Mouse (Mus musculus) cerebellum, adult 9-10 months (tissue): Measurements from ENCODE around the gene Rpgrip1l.

Experiments
- DNase-seq: peaks from one replicate; pipeline ENCODE4 v3.0.0; 2022

Rpgrip1l gene

DNA sequence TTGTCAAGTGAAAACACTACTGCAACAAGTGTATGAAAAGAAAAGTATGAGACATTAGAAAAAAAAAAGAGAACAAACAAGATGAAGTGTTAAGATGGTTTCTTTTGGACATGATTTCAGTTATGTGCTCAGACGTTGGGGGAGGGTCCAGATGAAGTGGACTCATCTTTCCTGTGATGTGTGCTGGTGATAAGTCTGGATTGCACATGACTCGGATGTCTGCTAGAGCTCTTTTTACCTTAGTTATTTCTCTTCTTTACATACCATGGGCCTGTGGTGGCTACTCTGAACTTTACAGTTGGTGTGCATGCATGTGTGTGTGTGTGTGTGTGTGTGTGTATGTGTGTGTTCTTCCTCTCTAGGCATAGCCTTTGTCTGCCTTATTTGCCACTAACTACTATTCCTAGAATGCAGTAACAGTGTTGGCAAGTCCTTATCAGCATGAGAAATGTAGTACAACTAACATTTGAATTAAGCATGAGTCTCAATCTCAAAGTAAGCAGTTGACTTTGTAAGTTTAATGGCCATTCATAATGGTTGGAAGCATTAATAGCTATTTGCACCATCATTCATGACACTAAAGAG, 43.6 kb downstream of the Rpgrip1l start:
- no peak for DNase-seq

DNA sequence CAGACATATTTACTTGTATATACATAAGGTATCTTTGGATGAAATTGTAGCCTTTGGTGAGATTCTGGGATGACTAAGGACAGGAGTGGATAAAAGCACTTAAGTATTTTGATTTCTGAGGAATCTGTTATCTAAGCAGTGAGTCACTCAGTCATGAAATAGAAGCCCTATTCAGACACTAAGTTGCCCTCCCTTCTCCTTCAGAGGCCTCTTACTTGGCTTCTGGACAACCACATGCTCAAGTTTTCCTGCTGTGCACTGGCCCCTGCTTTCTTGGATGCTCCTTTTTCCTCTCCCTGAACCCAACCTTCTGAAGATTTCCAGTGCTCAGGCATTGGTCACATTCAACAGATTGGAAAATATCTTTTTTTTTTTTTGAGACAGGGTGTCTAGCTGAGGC, 48.5 kb downstream of the Rpgrip1l start:
- no peak for DNase-seq

DNA sequence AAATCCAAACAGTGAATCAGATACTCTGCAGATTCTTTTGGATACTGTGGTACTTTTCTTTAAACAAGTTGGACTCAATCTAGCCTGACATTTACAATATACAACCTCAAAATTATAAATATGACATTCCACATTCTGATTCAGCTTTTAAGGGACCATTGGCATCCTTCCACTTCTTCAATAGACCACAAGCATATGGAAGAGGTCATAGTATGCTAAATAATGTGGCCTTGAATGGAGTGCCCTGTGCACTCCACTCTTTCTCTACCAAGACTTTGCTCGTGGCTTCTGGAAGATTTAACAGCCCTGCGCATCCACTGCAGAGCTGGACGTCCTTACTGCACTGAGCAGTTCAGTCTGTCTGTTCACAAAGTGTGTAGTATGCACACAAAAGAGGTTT, 49.1 kb downstream of the Rpgrip1l start:
- DNase-seq: no peak

- no peak for DNase-seq
These were observed 51.5 kb downstream of the Rpgrip1l start for GRCm38 (mm10) chr8:91261598-91261997.

DNA sequence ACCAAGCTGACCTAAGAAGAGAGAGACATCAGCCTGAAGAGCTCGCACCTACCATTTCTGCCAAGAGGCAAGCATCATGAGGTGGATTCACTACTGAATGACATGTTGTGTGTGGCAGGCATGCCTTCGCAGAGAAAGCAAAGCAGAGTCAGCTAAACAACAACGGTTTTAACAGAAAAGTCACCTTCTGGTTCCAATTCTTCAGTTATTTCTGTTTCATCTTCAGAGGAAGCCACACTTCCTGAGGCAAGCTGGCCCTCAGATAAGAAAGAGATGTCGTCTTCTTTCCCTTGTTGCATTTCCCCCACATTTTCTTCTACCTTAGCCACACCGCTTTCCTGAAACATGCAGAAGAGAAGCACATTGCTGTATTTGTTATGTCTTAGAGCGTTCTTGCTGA, 62.1 kb downstream of the Rpgrip1l start:
- no peak for DNase-seq

DNA sequence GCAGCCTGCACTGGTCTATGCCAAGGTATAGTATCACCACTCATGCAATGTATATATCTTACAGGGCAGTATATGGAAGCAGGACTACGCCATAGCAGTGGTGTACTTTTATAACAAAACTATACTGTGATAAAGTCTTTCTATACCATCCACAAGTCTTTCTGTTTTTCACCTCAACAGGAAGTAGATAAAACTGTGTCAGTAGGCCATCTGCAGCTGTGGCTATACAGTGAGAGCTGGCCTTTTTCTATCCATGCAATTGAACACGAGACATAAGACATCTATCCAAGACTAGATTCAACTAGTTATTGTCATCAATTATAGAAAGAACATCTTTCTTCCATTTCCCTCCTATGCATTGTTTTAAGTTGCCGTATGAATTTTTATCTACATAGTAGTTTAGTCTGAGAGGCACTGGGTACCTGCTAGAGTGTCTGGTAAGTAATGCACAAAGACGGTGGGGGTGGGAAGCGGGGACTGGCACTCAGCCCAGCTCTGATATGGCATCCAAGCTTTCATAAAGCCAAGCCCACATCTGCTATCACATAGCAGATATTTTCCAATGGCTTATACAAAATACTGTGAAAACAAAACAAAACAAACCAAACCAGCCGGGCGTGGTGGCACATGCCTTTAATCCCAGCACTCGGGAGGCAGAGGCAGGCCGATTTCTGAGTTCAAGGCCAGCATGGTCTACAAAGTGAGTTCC, 63.1 kb downstream of the Rpgrip1l start:
- DNase-seq: no peak

- DNase-seq: no peak
These were observed 67.1 kb downstream of the Rpgrip1l start for GRCm38 (mm10) chr8:91245821-91246454.

DNA sequence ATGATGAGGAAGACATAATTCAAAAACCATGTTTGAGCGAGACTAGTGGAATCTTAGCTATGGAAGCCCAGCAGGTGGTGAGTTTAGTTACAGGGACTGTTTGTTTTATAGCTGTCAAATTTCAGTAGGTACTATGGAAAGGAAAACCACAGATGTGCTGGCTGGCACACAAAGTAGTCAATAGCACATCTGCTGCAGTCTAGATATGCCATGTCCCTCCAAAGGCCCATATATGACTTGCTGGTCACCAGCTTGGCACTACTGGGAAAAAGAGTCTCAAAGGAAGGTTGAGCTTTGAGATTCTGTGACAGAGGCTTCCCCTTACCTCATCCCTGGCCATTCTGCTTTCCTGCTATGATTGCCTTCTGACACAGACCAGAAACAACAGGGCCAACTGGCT, 70.3 kb downstream of the Rpgrip1l start:
- DNase-seq: no peak

- DNase-seq: no peak
These were observed 71.1 kb downstream of the Rpgrip1l start for GRCm38 (mm10) chr8:91241873-91242519.

DNA sequence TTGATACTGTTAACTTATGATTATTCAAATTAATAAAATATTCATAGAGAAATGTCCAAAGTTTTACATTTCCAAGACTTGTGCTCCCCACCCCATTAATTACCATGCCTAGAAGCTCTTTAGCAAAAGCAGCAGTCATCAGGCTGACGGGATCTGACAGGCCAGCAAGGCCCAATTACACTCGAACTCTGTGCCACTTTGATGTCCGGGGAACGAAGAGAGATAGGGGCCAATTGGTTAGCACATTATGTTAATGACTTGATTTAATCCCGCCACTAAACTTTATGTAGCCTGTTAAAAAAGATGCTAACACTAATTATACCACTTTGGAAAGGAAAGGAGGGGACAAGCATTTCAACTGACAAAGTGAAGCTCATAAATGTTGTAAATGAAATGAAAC, 71.7 kb downstream of the Rpgrip1l start:
- no peak for DNase-seq

DNA sequence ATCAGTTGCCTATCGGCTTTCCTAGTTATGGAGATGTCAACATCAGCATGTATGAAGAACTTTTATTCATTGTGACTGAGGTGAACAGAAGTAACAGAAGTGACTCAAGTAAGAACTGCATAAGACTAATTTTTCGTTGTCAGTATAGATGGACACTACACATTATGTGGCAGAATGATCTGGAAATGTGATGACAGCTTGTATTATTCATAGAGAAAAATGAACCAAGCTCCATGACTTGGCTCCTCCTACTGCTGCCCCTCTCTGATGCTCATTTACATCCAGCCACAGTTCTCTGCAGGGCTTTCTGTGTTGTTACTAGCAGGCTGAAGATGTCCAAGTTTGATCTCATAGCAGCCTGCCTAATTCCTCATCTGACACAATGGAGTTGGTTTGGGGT, 75.9 kb downstream of the Rpgrip1l start:
- DNase-seq: no peak

DNA sequence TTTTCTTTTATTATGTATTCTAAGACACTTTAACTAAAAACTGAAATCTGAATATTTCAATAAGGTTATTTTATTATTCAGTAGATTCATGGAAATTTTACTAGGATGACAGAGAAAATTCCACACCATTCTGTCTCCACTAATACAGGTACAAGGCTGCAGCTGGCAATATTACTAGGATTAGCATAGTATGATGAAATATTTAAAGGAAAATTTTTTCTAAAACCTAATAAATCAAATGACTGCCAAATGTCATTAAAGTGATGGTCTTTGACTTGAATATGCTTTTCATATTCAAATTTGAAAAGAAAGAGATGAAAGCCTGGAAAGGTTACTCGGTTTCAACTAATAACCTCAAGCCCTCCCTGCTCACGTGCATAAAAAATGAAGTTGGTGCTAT, 79.0 kb downstream of the Rpgrip1l start:
- DNase-seq: no peak

DNA sequence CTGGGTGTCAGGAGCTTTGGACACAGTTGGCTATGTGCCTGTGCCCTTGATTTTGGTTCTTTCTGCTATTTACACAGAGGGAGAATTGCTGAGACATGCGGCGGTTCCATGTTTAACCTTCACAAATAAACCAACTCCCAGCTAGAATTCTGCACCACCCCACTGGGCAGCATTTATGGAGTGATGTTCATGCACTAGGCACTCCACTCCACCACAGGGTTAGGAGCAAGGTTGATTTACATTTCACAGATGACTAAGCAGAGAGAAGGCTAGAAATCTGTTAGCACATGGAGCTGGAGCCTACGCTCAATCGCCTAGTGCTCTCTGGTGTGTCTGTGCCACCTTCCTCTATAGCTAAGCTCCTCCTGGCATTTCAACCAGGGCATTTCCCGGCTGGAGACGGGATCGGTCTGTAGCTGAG, 85.6 kb downstream of the Rpgrip1l start:
- DNase-seq: peak; percentile 62

DNA sequence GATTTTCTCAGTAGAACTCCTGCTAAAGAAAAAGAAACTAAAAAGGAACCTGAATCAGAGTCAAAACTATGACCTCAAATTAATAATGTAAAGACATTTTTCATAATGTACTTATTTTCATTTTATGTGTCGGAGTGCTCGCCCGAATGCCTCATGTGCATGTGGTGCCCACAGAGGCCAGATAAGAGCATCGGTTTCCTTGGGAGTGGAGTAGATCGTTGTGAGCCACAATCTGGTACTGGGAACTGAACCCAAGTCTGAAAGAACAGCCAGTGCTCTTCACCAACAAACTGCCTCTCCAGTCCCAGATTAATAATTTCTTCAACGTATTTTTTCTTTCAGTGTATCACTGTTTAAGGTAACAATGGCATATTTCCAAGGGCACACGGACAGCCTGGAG, 88.8 kb downstream of the Rpgrip1l start:
- no peak for DNase-seq

DNA sequence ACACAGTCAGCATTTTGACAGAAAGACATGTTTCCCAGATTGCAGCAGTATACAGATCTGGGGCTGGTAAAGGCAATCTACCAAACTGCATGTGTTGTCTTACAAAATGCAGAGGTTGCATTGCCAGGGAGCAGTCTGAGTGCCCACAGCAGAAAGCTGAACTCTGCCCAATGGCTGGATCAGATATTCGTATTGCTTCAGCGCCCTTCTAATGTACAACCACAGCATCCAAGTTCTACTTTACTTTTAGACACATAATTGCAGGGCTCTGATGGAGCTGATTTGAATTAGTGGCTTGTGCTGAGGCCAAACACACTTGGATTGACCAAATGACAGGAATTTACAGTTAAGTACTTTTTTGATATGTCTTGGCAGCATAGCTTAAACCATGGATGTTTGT, 91.2 kb downstream of the Rpgrip1l start:
- DNase-seq: no peak

- DNase-seq: no peak
These were observed 94.8 kb downstream of the Rpgrip1l start for GRCm38 (mm10) chr8:91218271-91218670.

DNA sequence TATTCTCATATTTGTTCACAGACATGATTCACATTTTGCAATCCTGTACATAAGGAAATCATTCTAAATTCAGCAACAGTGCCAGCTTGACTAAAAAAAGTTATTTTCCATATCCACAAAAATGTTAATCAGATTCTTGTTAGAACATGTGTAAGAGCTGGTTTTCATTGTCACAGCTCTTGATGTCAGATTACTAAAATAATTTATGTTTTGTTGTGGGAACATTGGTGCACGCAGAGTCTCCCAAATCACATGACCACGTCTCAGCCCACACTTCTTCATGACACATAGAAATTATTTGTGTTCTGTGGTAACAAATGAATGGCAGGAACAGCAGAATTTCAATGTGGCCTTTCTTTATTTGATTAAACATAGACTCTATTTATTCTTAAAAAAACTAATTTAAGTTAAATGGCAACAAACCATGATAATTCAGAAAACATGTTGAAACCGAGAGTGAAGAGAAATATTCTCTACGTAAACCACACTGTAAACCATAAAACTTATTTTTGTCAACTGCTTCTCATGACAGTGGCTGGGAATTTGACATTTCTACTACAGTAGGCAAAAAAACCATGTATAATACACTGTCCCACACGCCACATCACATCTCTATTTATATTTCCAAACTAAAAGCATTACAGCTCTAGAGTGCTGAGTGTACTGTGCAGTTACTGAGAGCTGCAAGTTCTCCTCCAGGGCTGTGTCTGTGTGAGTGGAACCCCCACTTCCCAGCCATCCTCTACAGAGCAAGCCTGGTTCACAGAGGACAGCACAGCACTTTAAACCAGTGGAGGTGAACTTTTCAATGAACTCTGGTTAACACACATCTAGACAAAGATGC, 95.8 kb downstream of the Rpgrip1l start:
- DNase-seq: no peak

DNA sequence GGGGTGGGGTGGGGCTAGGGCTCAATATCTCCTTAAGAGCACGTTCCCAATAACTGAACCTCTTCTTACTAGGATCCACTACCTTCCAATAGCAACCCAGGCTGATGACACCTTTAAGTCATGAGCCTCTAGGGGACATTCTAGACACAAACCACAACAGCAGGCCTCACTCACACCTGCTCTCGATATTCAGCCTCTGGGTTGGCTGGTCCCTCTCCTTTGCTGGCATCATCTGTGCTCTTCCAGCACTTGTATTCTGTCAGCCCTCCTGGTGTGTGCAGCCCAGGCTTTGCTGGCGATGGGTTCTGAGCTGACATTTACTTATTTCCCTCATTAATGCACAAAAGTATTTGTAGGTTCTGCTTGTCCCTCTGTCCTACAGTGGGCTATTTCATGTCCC, 98.8 kb downstream of the Rpgrip1l start:
- DNase-seq: no peak

DNA sequence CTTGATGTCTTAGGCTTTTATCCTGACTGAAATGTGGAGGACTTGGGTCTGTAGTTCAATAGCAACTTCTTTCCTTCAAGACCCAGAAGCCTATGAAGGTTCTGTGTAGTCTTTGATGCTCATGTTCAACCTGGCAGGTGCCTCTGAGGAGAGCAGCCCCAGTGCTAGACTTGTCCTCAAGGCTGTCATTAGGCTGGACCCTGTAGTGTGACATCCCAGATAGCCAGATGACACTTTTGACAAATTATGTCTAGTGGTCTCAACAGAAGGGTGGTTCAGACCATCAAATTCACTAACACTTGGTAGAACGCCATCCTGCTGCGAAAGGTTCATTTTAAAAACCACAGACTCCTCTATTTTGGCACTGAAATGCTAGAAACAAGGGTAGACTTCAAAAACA, 100.1 kb downstream of the Rpgrip1l start:
- DNase-seq: no peak

DNA sequence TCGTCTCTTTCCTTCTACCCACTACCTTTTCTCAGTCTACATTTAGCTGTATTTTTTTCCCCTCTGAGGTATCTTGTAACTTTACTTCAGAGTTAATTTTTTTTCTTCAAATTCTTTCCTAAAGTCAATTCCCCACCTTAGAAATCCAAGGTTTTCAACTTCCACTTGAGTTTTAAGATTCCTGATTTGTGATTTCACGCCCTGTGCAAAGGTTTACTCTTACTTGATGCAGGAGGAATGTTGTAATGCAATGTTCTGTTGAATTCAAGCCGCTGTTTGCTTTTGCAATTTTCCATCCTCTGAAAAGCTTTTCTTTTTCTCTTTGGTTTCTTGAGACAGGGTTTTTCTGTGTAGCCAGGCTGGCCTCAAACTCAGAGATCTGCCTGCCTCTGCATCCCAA, 103.4 kb downstream of the Rpgrip1l start:
- no peak for DNase-seq

- DNase-seq: no peak
These were observed 105.4 kb downstream of the Rpgrip1l start for GRCm38 (mm10) chr8:91207676-91208075.

GRCm38 (mm10) chr8:91205897-91206296, 107.2 kb downstream of the Rpgrip1l start:
- DNase-seq: no peak

- DNase-seq: no peak
These were observed 111.9 kb downstream of the Rpgrip1l start for GRCm38 (mm10) chr8:91201184-91201583.
